Mouse (Mus musculus) macrophage (primary cell): Measurements from ENCODE around the gene Olfr912. TPM values are rescaled to one million over a fixed set of nuclear protein-coding genes. Genes with fewer than 3 reads are reported as not detected.

Experiments
- H3K27ac ChIP-seq: fragments of 350-480 bp; formaldehyde crosslinking; 2 replicates; pipeline ENCODE4 v1.9.0; 2021
- H3K36me3 ChIP-seq: fragments of 350-480 bp; formaldehyde crosslinking; 2 replicates; pipeline ENCODE4 v1.9.0; 2021; ENCODE audit errors: inconsistent target
- H3K4me3 ChIP-seq: fragments of 350-480 bp; formaldehyde crosslinking; 2 replicates; pipeline ENCODE4 v1.9.0; 2021; ENCODE audit errors: inconsistent target
- H3K79me2 ChIP-seq: fragments of 350-480 bp; formaldehyde crosslinking; 2 replicates; pipeline ENCODE4 v1.9.0; 2021; ENCODE audit errors: inconsistent target
- WGBS: methylation state at CpG from one replicate; pipeline ENCODE4 v1.1.7; 2026; ENCODE audit warnings: inconsistent platforms; ENCODE audit not compliant: missing documents; 5-methylcytosine and 5-hydroxymethylcytosine counted together
- polyA plus RNA-seq: library from polyadenylated mRNA; stranded (reverse); fragments of 250-400 nt; gene quantifications from 3 replicates; pipeline ENCODE4 v1.2.4, GENCODE M21; 2018; ENCODE audit warnings: inconsistent platforms
- total RNA-seq, 78 experiments: library from RNA; depleted of rRNA; stranded (reverse); fragments of 250-400 nt; gene quantifications; 1 replicate in 9 of 78; 2 replicates in 24 of 78; 3 replicates in 43 of 78; 4 replicates in 2 of 78; pipeline ENCODE4 v1.2.4; 2018; ENCODE audit warnings: inconsistent platforms in 56 of 78

Gene Olfr912
- not detected for total RNA-seq (2018; cell fraction: chromatin; rRNA removed)
- total RNA-seq (2018; cell fraction: cytosol; rRNA removed), result not detected
- not detected for total RNA-seq (2018; cell fraction: nucleus; rRNA removed)
- polyA plus RNA-seq, result not detected in 3 replicates

GRCm38 (mm10) chr9:38579878-38580277, at the start of gene Olfr912:
Gene Olfr912 (plus strand): TSS chr9:38580178.
- Histone ChIP-seq H3K4me3 (no peak within 1 kb of the TSS), H3K36me3 (no peaks in the 10 kb centered on the region), H3K27ac (no peak within 1 kb of the TSS), H3K79me2 (no peaks in the 10 kb centered on the region)
- WGBS, result 93% methylated on average over 1 of the region's 1 CpGs

- 93% methylated on average over 2 of the region's 2 CpGs for WGBS
These were observed 42.4 kb upstream of the Olfr912 start, which contains the start of gene Olfr910 for GRCm38 (mm10) chr9:38537549-38537948. Gene Olfr910 (plus strand): TSS chr9:38537849.

GRCm38 (mm10) chr9:38591056-38591455, 11.1 kb downstream of the Olfr912 start:
- Histone ChIP-seq H3K36me3 (no peaks in the 10 kb centered on the region), H3K27ac (no peak overlapping the region), H3K4me3 (no peak overlapping the region), H3K79me2 (no peaks in the 10 kb centered on the region)
- 50% methylated on average over 1 of the region's 1 CpGs for WGBS

More at GRCm38 (mm10) chr9:38537549-38537948, 42.4 kb upstream of the Olfr912 start, which contains the start of gene Olfr910:
- Histone ChIP-seq H3K79me2 (no peaks in the 10 kb centered on the region), H3K27ac (no peak within 1 kb of the TSS), H3K36me3 (no peaks in the 10 kb centered on the region), H3K4me3 (no peak within 1 kb of the TSS)

- Histone ChIP-seq H3K4me3 (no peak within 1 kb of the TSS), H3K36me3 (no peaks in the 10 kb centered on the region), H3K79me2 (no peaks in the 10 kb centered on the region), H3K27ac (no peak within 1 kb of the TSS)
- WGBS, result 61% methylated on average over 2 of the region's 2 CpGs
These were observed 12.5 kb downstream of the Olfr912 start, which contains the start of gene Olfr913 for GRCm38 (mm10) chr9:38592459-38592858. Gene Olfr913 (plus strand): TSS chr9:38592759.

GRCm38 (mm10) chr9:38604802-38605201, 24.8 kb downstream of the Olfr912 start, which contains the start of gene Olfr914:
Gene Olfr914 (plus strand): TSS chr9:38605102.
- 81% methylated on average over 2 of the region's 2 CpGs for WGBS
- H3K27ac ChIP-seq, result no peak within 1 kb of the TSS
- H3K4me3 ChIP-seq, result no peak within 1 kb of the TSS
- no peaks in the 10 kb centered on the region for H3K36me3 ChIP-seq
- no peaks in the 10 kb centered on the region for H3K79me2 ChIP-seq

GRCm38 (mm10) chr9:38632406-38632805, 52.4 kb downstream of the Olfr912 start:
- Histone ChIP-seq H3K4me3 (no peak overlapping the region), H3K36me3 (no peaks in the 10 kb centered on the region), H3K27ac (no peak overlapping the region), H3K79me2 (no peaks in the 10 kb centered on the region)
- 79% methylated on average over 4 of the region's 4 CpGs for WGBS

Other genes starting within 250 kb of the Olfr912 start
- gene Olfr898, start 231.8 kb upstream of the Olfr912 start, polyA plus RNA-seq, result not detected in 3 replicates
- not detected in 3 replicates for gene Olfr250, start 213.3 kb upstream of the Olfr912 start, polyA plus RNA-seq
- gene Olfr251, start 203.1 kb upstream of the Olfr912 start, polyA plus RNA-seq, result not detected in 3 replicates
- gene Olfr147, start 178.5 kb upstream of the Olfr912 start, polyA plus RNA-seq, result not detected in 3 replicates
- gene Olfr901, start 150.7 kb upstream of the Olfr912 start, polyA plus RNA-seq, result not detected in 3 replicates
- gene Olfr902, start 132.5 kb upstream of the Olfr912 start, polyA plus RNA-seq, result not detected in 3 replicates
- gene Olfr904, start 117.0 kb upstream of the Olfr912 start, polyA plus RNA-seq, result not detected in 3 replicates
- gene Olfr905, start 109.1 kb upstream of the Olfr912 start, polyA plus RNA-seq, result not detected in 3 replicates
- gene Olfr906, start 93.1 kb upstream of the Olfr912 start, polyA plus RNA-seq, result not detected in 3 replicates
- not detected in 3 replicates for gene Olfr907, start 84.4 kb upstream of the Olfr912 start, polyA plus RNA-seq
- gene Olfr911-ps1, start 58.6 kb upstream of the Olfr912 start, polyA plus RNA-seq, result not detected in 3 replicates
- gene Olfr910, start 42.3 kb upstream of the Olfr912 start, polyA plus RNA-seq, result not detected in 3 replicates
- not detected in 3 replicates for gene Olfr913, start 12.6 kb downstream of the Olfr912 start, polyA plus RNA-seq
- not detected in 3 replicates for gene Olfr914, start 24.9 kb downstream of the Olfr912 start, polyA plus RNA-seq
- gene Olfr916, start 79.7 kb downstream of the Olfr912 start, polyA plus RNA-seq, result not detected in 3 replicates
- not detected in 3 replicates for gene Olfr917, start 85.7 kb downstream of the Olfr912 start, polyA plus RNA-seq
- not detected in 3 replicates for gene Olfr918, start 94.4 kb downstream of the Olfr912 start, polyA plus RNA-seq
- gene Olfr919, start 123.5 kb downstream of the Olfr912 start, polyA plus RNA-seq, result not detected in 3 replicates
- 114 to 137 TPM (median 132 TPM) in 3 replicates for gene Vwa5a, start 138.1 kb downstream of the Olfr912 start, polyA plus RNA-seq
- 0.06 to 0.48 TPM (median 0.29 TPM) in 3 replicates for gene Olfr920, start 172.1 kb downstream of the Olfr912 start, polyA plus RNA-seq
- gene Olfr921, start 192.9 kb downstream of the Olfr912 start, polyA plus RNA-seq, result not detected in 3 replicates
- gene Olfr922, start 234.4 kb downstream of the Olfr912 start, polyA plus RNA-seq, result not detected in 3 replicates
- gene Olfr923, start 246.4 kb downstream of the Olfr912 start, polyA plus RNA-seq, result not detected in 3 replicates